Mouse (Mus musculus) MEL (cell line): Measurements from ENCODE around the gene Zdhhc17. TPM values are rescaled to one million over a fixed set of nuclear protein-coding genes. Genes with fewer than 3 reads are reported as not detected.

Source experiments
- DNase-seq: peaks from one replicate; pipeline ENCODE4 v3.0.0; 2011; ENCODE audit warnings: low read depth, low spot score
- H3K27ac ChIP-seq: 2 replicates; pipeline ENCODE4 v1.5.1; 2012; ENCODE audit warnings: low read depth, mild to moderate bottlenecking, control low read depth, low read length, moderate library complexity; ENCODE audit not compliant: control insufficient read depth
- H3K27me3 ChIP-seq, 2 experiments: fragments of 150-350 bp in 1 of 2; sonication (generic) in 1 of 2; 2 replicates each; pipeline ENCODE4 v1.6.1; 2012; ENCODE audit warnings: low read length in 2 of 2, mild to moderate bottlenecking in 2 of 2, improper control_type of control experiment in 1 of 2, moderate library complexity in 1 of 2; ENCODE audit not compliant: insufficient read depth in 2 of 2, control insufficient read depth in 1 of 2
- H3K36me3 ChIP-seq, 2 experiments: 2 replicates each; pipeline ENCODE4 v1.6.1; 2012 to 2014; ENCODE audit warnings: low read length in 2 of 2, improper control_type of control experiment in 1 of 2, inconsistent platforms in 1 of 2, mild to moderate bottlenecking in 1 of 2; ENCODE audit not compliant: insufficient read depth in 2 of 2, control insufficient read depth in 1 of 2
- H3K4me1 ChIP-seq, 2 experiments: fragments of 150-350 bp in 1 of 2; sonication (generic) in 1 of 2; 2 replicates each; pipeline ENCODE4 v1.6.1; 2012; ENCODE audit warnings: low read length in 2 of 2, improper control_type of control experiment in 1 of 2, mild to moderate bottlenecking in 1 of 2; ENCODE audit not compliant: insufficient read depth in 2 of 2, control insufficient read depth in 1 of 2
- H3K4me3 ChIP-seq, 2 experiments: fragments of 150-350 bp in 1 of 2; sonication (generic) in 1 of 2; 2 replicates each; pipeline ENCODE4 v1.5.1; 2012; ENCODE audit warnings: low read depth in 2 of 2, low read length in 2 of 2, mild to moderate bottlenecking in 2 of 2, moderate library complexity in 2 of 2, control low read depth in 1 of 2, improper control_type of control experiment in 1 of 2; ENCODE audit not compliant: control insufficient read depth in 1 of 2, insufficient read depth in 1 of 2
- H3K79me2 ChIP-seq: 2 replicates; pipeline ENCODE4 v1.6.1; 2012; ENCODE audit warnings: mild to moderate bottlenecking, low read length, moderate library complexity; ENCODE audit not compliant: control insufficient read depth, poor library complexity, insufficient read depth
- H3K9ac ChIP-seq: 2 replicates; pipeline ENCODE4 v1.6.1; 2012; ENCODE audit warnings: low read depth, mild to moderate bottlenecking, control low read depth, low read length, moderate library complexity; ENCODE audit not compliant: control insufficient read depth, poor library complexity, severe bottlenecking
- H3K9me3 ChIP-seq: fragments of 150-350 bp; sonication (generic); replicated peaks from 2 replicates; pipeline ENCODE4 v1.6.1; 2012; ENCODE audit warnings: mild to moderate bottlenecking, low read length, improper control_type of control experiment, moderate library complexity; ENCODE audit not compliant: insufficient read depth
- CTCF ChIP-seq, 3 experiments: IDR thresholded peaks in 2 of 3; conservative IDR thresholded peaks in 1 of 3; 2 replicates each; pipeline ENCODE4 v1.5.1; 2011 to 2012; ENCODE audit warnings: low read length in 3 of 3, low read depth in 2 of 3, mild to moderate bottlenecking in 2 of 3, improper control_type of control experiment in 1 of 3, inconsistent platforms in 1 of 3, mixed read lengths in 1 of 3, moderate library complexity in 1 of 3; ENCODE audit not compliant: control insufficient read depth in 1 of 3, insufficient read depth in 1 of 3, poor library complexity in 1 of 3, severe bottlenecking in 1 of 3
- ELF1 ChIP-seq: IDR thresholded peaks from 2 replicates; pipeline ENCODE4 v1.6.1; 2014; ENCODE audit warnings: low read depth, mild to moderate bottlenecking, inconsistent platforms, low read length, improper control_type of control experiment, moderate library complexity
- EP300 ChIP-seq, 2 experiments: IDR thresholded peaks; 2 replicates each; pipeline ENCODE4 v1.6.1; 2011; ENCODE audit warnings: improper control_type of control experiment in 2 of 2, low read length in 2 of 2, low read depth in 1 of 2, mild to moderate bottlenecking in 1 of 2
- ETS1 ChIP-seq: IDR thresholded peaks from 2 replicates; pipeline ENCODE4 v1.6.1; 2012; ENCODE audit warnings: low read depth, mild to moderate bottlenecking, inconsistent platforms, low read length, improper control_type of control experiment, moderate library complexity
- HCFC1 ChIP-seq: IDR thresholded peaks from 2 replicates; pipeline ENCODE4 v1.6.1; 2012; ENCODE audit warnings: low read depth, mild to moderate bottlenecking, inconsistent platforms, low read length, improper control_type of control experiment, moderate library complexity
- JUND ChIP-seq: IDR thresholded peaks from 2 replicates; pipeline ENCODE4 v1.6.1; 2011; ENCODE audit warnings: low read depth, mild to moderate bottlenecking, improper control_type of control experiment, low read length
- MAFK ChIP-seq: IDR thresholded peaks from 2 replicates; pipeline ENCODE4 v1.6.1; 2011; ENCODE audit warnings: low read depth, mild to moderate bottlenecking, low read length, improper control_type of control experiment, borderline replicate concordance
- MAX ChIP-seq: IDR thresholded peaks from 2 replicates; pipeline ENCODE4 v1.6.1; 2011; ENCODE audit warnings: low read length, improper control_type of control experiment
- MXI1 ChIP-seq: IDR thresholded peaks from 2 replicates; pipeline ENCODE4 v1.6.1; 2011; ENCODE audit warnings: mild to moderate bottlenecking, low read depth, low read length, improper control_type of control experiment
- MYB ChIP-seq: IDR thresholded peaks from 2 replicates; pipeline ENCODE4 v1.6.1; 2011; ENCODE audit warnings: mild to moderate bottlenecking, low read depth, low read length, improper control_type of control experiment
- MYC ChIP-seq: IDR thresholded peaks from 2 replicates; pipeline ENCODE4 v1.6.1; 2011; ENCODE audit warnings: low read depth, mild to moderate bottlenecking, low read length, improper control_type of control experiment, moderate library complexity
- NELFE ChIP-seq: IDR thresholded peaks from 2 replicates; pipeline ENCODE4 v1.6.1; 2011; ENCODE audit warnings: low read depth, low read length, improper control_type of control experiment
- POLR2AphosphoS5 ChIP-seq: IDR thresholded peaks from 2 replicates; pipeline ENCODE4 v1.6.1; 2012; ENCODE audit warnings: low read depth, borderline replicate concordance, mild to moderate bottlenecking, inconsistent platforms, low read length, moderate library complexity, mixed read lengths
- RAD21 ChIP-seq: IDR thresholded peaks from 2 replicates; pipeline ENCODE4 v1.6.1; 2011; ENCODE audit warnings: mild to moderate bottlenecking, low read depth, low read length, improper control_type of control experiment
- SMC3 ChIP-seq: IDR thresholded peaks from 2 replicates; pipeline ENCODE4 v1.6.1; 2011; ENCODE audit warnings: low read depth, low read length, improper control_type of control experiment
- TAL1 ChIP-seq: IDR thresholded peaks from 2 replicates; pipeline ENCODE4 v1.6.1; 2012; ENCODE audit warnings: mild to moderate bottlenecking, inconsistent platforms, low read length, moderate library complexity, mixed read lengths
- TBP ChIP-seq: IDR thresholded peaks from 2 replicates; pipeline ENCODE4 v1.8.0; 2011; ENCODE audit warnings: low read depth, low read length, improper control_type of control experiment
- TCF12 ChIP-seq: IDR thresholded peaks from 2 replicates; pipeline ENCODE4 v1.6.1; 2014; ENCODE audit warnings: low read depth, mild to moderate bottlenecking, inconsistent platforms, low read length, improper control_type of control experiment, moderate library complexity
- UBTF ChIP-seq: IDR thresholded peaks from 2 replicates; pipeline ENCODE4 v1.6.1; 2012; ENCODE audit warnings: low read depth, mild to moderate bottlenecking, inconsistent platforms, low read length, improper control_type of control experiment, moderate library complexity, borderline replicate concordance; ENCODE audit not compliant: insufficient read depth
- USF2 ChIP-seq, 2 experiments: IDR thresholded peaks; 2 replicates each; pipeline ENCODE4 v1.6.1; 2011 to 2012; ENCODE audit warnings: improper control_type of control experiment in 2 of 2, low read length in 2 of 2, borderline replicate concordance in 1 of 2, inconsistent platforms in 1 of 2, low read depth in 1 of 2, mild to moderate bottlenecking in 1 of 2; ENCODE audit not compliant: insufficient read depth in 1 of 2
- ZC3H11A ChIP-seq: IDR thresholded peaks from 2 replicates; pipeline ENCODE4 v1.6.1; 2012; ENCODE audit warnings: low read depth, mild to moderate bottlenecking, inconsistent platforms, low read length, improper control_type of control experiment
- ZMIZ1 ChIP-seq: IDR thresholded peaks from 2 replicates; pipeline ENCODE4 v1.6.1; 2012; ENCODE audit warnings: low read depth, mild to moderate bottlenecking, inconsistent platforms, low read length, improper control_type of control experiment, moderate library complexity
- polyA plus RNA-seq, 2 experiments: library from polyadenylated mRNA; stranded (reverse) in 1 of 2; unstranded in 1 of 2; fragments of >175 nt in 1 of 2; fragments of >200 nt in 1 of 2; gene quantifications; 2 replicates each; pipeline versions ENCODE4 v1.2.1 to v1.2.4; 2012; ENCODE audit warnings: low replicate concordance in 2 of 2, low read depth in 1 of 2; ENCODE audit not compliant: insufficient read length in 2 of 2, insufficient read depth in 1 of 2, missing spikeins in 1 of 2
- total RNA-seq: library from RNA; depleted of rRNA; stranded (reverse); fragments of 300-350 nt; gene quantifications from 2 replicates; pipeline ENCODE4 v1.2.3, GENCODE M21; 2012

The Zdhhc17 gene
- total and polyA plus RNA-seq, 3 experiments: 14.9 to 16.6 TPM; not detected in 1

DNA sequence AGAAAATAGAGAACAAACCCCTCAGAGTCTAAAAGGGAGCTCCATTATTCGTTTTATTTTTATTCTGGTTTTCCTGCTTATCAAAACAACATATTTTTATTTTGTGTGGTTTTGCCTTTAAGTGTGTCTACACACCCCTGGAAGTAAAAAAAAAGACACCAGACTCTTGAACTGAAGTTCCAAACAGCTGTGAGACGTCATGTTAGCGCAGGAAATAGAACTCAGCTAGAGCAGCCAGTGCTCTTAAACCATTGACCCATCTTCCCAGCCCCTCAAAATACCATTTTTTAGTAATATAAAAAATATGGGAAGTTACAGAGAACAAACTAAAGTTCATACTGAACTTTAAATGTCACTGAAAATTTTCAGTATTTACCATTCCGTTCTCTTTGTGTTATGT lies 40.6 kb upstream of the Zdhhc17 start:
- H3K9me3 ChIP-seq: no peaks in the 10 kb centered on the region
- H3K9ac ChIP-seq: no peak overlapping the region
- no peak overlapping the region for H3K4me3 ChIP-seq
- H3K36me3 ChIP-seq: no peaks in the 10 kb centered on the region
- no peaks in the 10 kb centered on the region for H3K79me2 ChIP-seq
- H3K27me3 ChIP-seq: peaks cover 2 to 3% of the 10 kb centered on the region in 2 experiments; a peak in 2 of 4 replicates
- TF ChIP-seq JUND (no peak), MAX (no peak), ZMIZ1 (no peak), MAFK (no peak), MXI1 (no peak), ETS1 (no peak), NELFE (no peak)
- no peaks in the 10 kb centered on the region for H3K4me1 ChIP-seq
- no peak for DNase-seq
- H3K27ac ChIP-seq: no peak overlapping the region

DNA sequence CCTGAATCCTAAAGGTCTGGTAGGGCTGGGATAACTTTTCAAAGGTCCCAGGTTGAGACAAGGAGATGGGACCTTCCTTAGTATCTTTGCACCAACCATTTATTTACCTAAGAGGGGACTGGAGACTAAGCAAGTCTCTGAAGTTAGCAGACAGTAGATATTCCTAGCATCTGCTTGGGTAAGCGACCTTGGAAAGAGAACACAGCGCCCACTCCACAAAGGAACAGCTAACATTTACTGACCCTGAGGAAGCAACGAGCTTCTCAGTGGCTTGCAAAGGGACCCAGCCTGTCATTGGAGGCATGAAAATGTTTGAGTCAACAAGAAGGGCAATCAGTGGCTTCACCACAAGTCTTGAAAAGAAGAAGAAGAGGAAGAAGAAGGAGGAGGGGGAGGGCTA lies 40.1 kb upstream of the Zdhhc17 start:
- no peak for TF ChIP-seq POLR2AphosphoS5
- no peak for TF ChIP-seq CTCF (IDR thresholded peaks at IDR 0.05 in 2 of 3, conservative IDR thresholded peaks at IDR 0.05 in 1 of 3; ENCODE audit: control insufficient read depth in 1 of 3, insufficient read depth in 1 of 3, low read depth in 2 of 3, low read length in 3 of 3, poor library complexity in 1 of 3, severe bottlenecking in 1 of 3)
- no peak for TF ChIP-seq ELF1
- TF ChIP-seq JUND: no peak
- TF ChIP-seq TBP: no peak
- TF ChIP-seq HCFC1: no peak
- no peak for TF ChIP-seq UBTF
- TF ChIP-seq MYC: no peak
- no peak for TF ChIP-seq EP300 (IDR thresholded peaks at IDR 0.05; ENCODE audit: low read depth in 1 of 2, low read length in 2 of 2)
- no peak for TF ChIP-seq ZC3H11A
- TF ChIP-seq USF2 (IDR thresholded peaks at IDR 0.05; ENCODE audit: borderline replicate concordance in 1 of 2, insufficient read depth in 1 of 2, low read depth in 1 of 2, low read length in 2 of 2): no peak
- TF ChIP-seq SMC3: no peak
- no peak for TF ChIP-seq TAL1
- no peak for TF ChIP-seq RAD21
- TF ChIP-seq TCF12: no peak
- TF ChIP-seq ZMIZ1: no peak
- no peak for TF ChIP-seq MYB
- no peaks in the 10 kb centered on the region for H3K9me3 ChIP-seq
- H3K27ac ChIP-seq: no peak overlapping the region
- H3K9ac ChIP-seq: no peak overlapping the region
- no peaks in the 10 kb centered on the region for H3K4me1 ChIP-seq
- DNase-seq: no peak
- no peaks in the 10 kb centered on the region for H3K79me2 ChIP-seq
- H3K27me3 ChIP-seq: peaks cover 2 to 3% of the 10 kb centered on the region in 2 experiments; a peak in 2 of 4 replicates
- H3K4me3 ChIP-seq: no peak overlapping the region
- no peaks in the 10 kb centered on the region for H3K36me3 ChIP-seq
